Mouse (Mus musculus): ENCODE measurements around the gene Tgfa.

- TF ChIP-seq CTCF (IDR thresholded peaks at IDR 0.05; ENCODE audit: low read depth): no peak
- TF ChIP-seq EP300 (IDR thresholded peaks at IDR 0.05; ENCODE audit: low read depth): no peak
Measured at GRCm38 (mm10) chr6:86225604-86226003, 30.6 kb downstream of the Tgfa start.
